Mouse (Mus musculus): ENCODE results near the gene Gm20509. TPM values are rescaled to one million over a fixed set of nuclear protein-coding genes. Genes with fewer than 3 reads are reported as not detected.

Gm20509 gene
- polyA plus RNA-seq (2011; ENCODE audit: insufficient read depth, insufficient read length, low read depth, missing spikeins) = not detected in 2 replicates

- Histone ChIP-seq H3K9me3 (replicated peaks; ENCODE audit: control insufficient read depth, insufficient read depth, low read length, poor library complexity, severe bottlenecking) (no peaks in the 10 kb centered on the region), H3K36me3 (ENCODE audit: control insufficient read depth, insufficient read depth, low read length, poor library complexity, severe bottlenecking) (no peaks in the 10 kb centered on the region), H3K27me3 (ENCODE audit: control insufficient read depth, insufficient read depth, low read length, poor library complexity, severe bottlenecking) (peaks cover 4% of the 10 kb centered on the region; the same call in 1 of the 2 replicates), H3K9ac (ENCODE audit: low read depth, poor library complexity, severe bottlenecking) (peak within 1 kb of the TSS; percentile 76), H3K4me3 (ENCODE audit: low read depth, low read length) (peak within 1 kb of the TSS; percentile 63), H3K27ac (ENCODE audit: insufficient read depth, low read length) (no peak within 1 kb of the TSS), H3K4me1 (ENCODE audit: control insufficient read depth, insufficient read depth, low read length) (peaks cover 5% of the 10 kb centered on the region)
- no peak for TF ChIP-seq CTCF (IDR thresholded peaks at IDR 0.05; ENCODE audit: low read depth, low read length)
- no peak for TF ChIP-seq POLR2A (IDR thresholded peaks at IDR 0.05; ENCODE audit: insufficient read depth, low read length)
- no peak for TF ChIP-seq EP300 (IDR thresholded peaks at IDR 0.05; ENCODE audit: insufficient read depth, low read depth, low read length)
Observed at GRCm38 (mm10) chr9:73102181-73102580, at the start of gene Gm20509. Gene Gm20509, plus strand, starts transcription at chr9:73102470.

- Histone ChIP-seq H3K9me3 (replicated peaks; ENCODE audit: control insufficient read depth, insufficient read depth, low read length, poor library complexity, severe bottlenecking) (no peaks in the 10 kb centered on the region), H3K9ac (ENCODE audit: low read depth, poor library complexity, severe bottlenecking) (peak overlapping the region; percentile 21; the same call in 1 of the 2 replicates), H3K27me3 (ENCODE audit: control insufficient read depth, insufficient read depth, low read length, poor library complexity, severe bottlenecking) (no peaks in the 10 kb centered on the region), H3K4me1 (ENCODE audit: control insufficient read depth, insufficient read depth, low read length) (peaks cover 4% of the 10 kb centered on the region), H3K4me3 (ENCODE audit: low read depth, low read length) (no peak overlapping the region), H3K27ac (ENCODE audit: insufficient read depth, low read length) (peak overlapping the region; percentile 73), H3K36me3 (ENCODE audit: control insufficient read depth, insufficient read depth, low read length, poor library complexity, severe bottlenecking) (no peaks in the 10 kb centered on the region)
- 0 out of 2 replicates have a peak, but pooled peaks have one; percentile 39 for TF ChIP-seq EP300 (IDR thresholded peaks at IDR 0.05; ENCODE audit: insufficient read depth, low read depth, low read length)
- TF ChIP-seq POLR2A (IDR thresholded peaks at IDR 0.05; ENCODE audit: insufficient read depth, low read length) = no peak
- no peak for TF ChIP-seq CTCF (IDR thresholded peaks at IDR 0.05; ENCODE audit: low read depth, low read length)
Observed at GRCm38 (mm10) chr9:73055441-73055911, 46.8 kb upstream of the Gm20509 start.

- Histone ChIP-seq H3K27ac (ENCODE audit: insufficient read depth, low read length) (no peak overlapping the region), H3K4me3 (ENCODE audit: low read depth, low read length) (no peak overlapping the region), H3K9ac (ENCODE audit: low read depth, poor library complexity, severe bottlenecking) (no peak overlapping the region), H3K36me3 (ENCODE audit: control insufficient read depth, insufficient read depth, low read length, poor library complexity, severe bottlenecking) (no peaks in the 10 kb centered on the region), H3K9me3 (replicated peaks; ENCODE audit: control insufficient read depth, insufficient read depth, low read length, poor library complexity, severe bottlenecking) (no peaks in the 10 kb centered on the region), H3K4me1 (ENCODE audit: control insufficient read depth, insufficient read depth, low read length) (peaks cover 6% of the 10 kb centered on the region), H3K27me3 (ENCODE audit: control insufficient read depth, insufficient read depth, low read length, poor library complexity, severe bottlenecking) (no peaks in the 10 kb centered on the region)
- TF ChIP-seq POLR2A (IDR thresholded peaks at IDR 0.05; ENCODE audit: insufficient read depth, low read length) (no peak), CTCF (IDR thresholded peaks at IDR 0.05; ENCODE audit: low read depth, low read length) (no peak), EP300 (IDR thresholded peaks at IDR 0.05; ENCODE audit: insufficient read depth, low read depth, low read length) (no peak)
Observed at GRCm38 (mm10) chr9:73059224-73059623, 43.0 kb upstream of the Gm20509 start.

GRCm38 (mm10) chr9:73063621-73064290 lies 38.5 kb upstream of the Gm20509 start:
- H3K9ac ChIP-seq (ENCODE audit: low read depth, poor library complexity, severe bottlenecking) = no peak overlapping the region
- no peak overlapping the region for H3K27ac ChIP-seq (ENCODE audit: insufficient read depth, low read length)
- no peaks in the 10 kb centered on the region for H3K9me3 ChIP-seq (replicated peaks; ENCODE audit: control insufficient read depth, insufficient read depth, low read length, poor library complexity, severe bottlenecking)
- no peaks in the 10 kb centered on the region for H3K27me3 ChIP-seq (ENCODE audit: control insufficient read depth, insufficient read depth, low read length, poor library complexity, severe bottlenecking)
- H3K4me1 ChIP-seq (ENCODE audit: control insufficient read depth, insufficient read depth, low read length) = peaks cover 10% of the 10 kb centered on the region
- H3K4me3 ChIP-seq (ENCODE audit: low read depth, low read length) = peak overlapping the region; percentile 4; the same call in 1 of the 2 replicates
- TF ChIP-seq EP300 (IDR thresholded peaks at IDR 0.05; ENCODE audit: insufficient read depth, low read depth, low read length) (no peak), POLR2A (IDR thresholded peaks at IDR 0.05; ENCODE audit: insufficient read depth, low read length) (peak; percentile 34)
- no peaks in the 10 kb centered on the region for H3K36me3 ChIP-seq (ENCODE audit: control insufficient read depth, insufficient read depth, low read length, poor library complexity, severe bottlenecking)

- Histone ChIP-seq H3K9ac (ENCODE audit: low read depth, poor library complexity, severe bottlenecking) (peak overlapping the region; percentile 39; the same call in 1 of the 2 replicates), H3K27ac (ENCODE audit: insufficient read depth, low read length) (peak overlapping the region; percentile 57), H3K4me1 (ENCODE audit: control insufficient read depth, insufficient read depth, low read length) (peaks cover 14% of the 10 kb centered on the region), H3K4me3 (ENCODE audit: low read depth, low read length) (0 out of 2 replicates have a peak overlapping the region, but pooled peaks have one; percentile 21), H3K36me3 (ENCODE audit: control insufficient read depth, insufficient read depth, low read length, poor library complexity, severe bottlenecking) (no peaks in the 10 kb centered on the region), H3K9me3 (replicated peaks; ENCODE audit: control insufficient read depth, insufficient read depth, low read length, poor library complexity, severe bottlenecking) (no peaks in the 10 kb centered on the region), H3K27me3 (ENCODE audit: control insufficient read depth, insufficient read depth, low read length, poor library complexity, severe bottlenecking) (no peaks in the 10 kb centered on the region)
- TF ChIP-seq EP300 (IDR thresholded peaks at IDR 0.05; ENCODE audit: insufficient read depth, low read depth, low read length) (no peak), POLR2A (IDR thresholded peaks at IDR 0.05; ENCODE audit: insufficient read depth, low read length) (peak; percentile 11)
Observed at GRCm38 (mm10) chr9:73067086-73067485, 35.2 kb upstream of the Gm20509 start.

- H3K4me3 ChIP-seq (ENCODE audit: low read depth, low read length) = 0 out of 2 replicates have a peak overlapping the region, but pooled peaks have one; percentile 4
- H3K27ac ChIP-seq (ENCODE audit: insufficient read depth, low read length) = peak overlapping the region; percentile 55
- TF ChIP-seq CTCF (IDR thresholded peaks at IDR 0.05; ENCODE audit: low read depth, low read length) = no peak
- TF ChIP-seq EP300 (IDR thresholded peaks at IDR 0.05; ENCODE audit: insufficient read depth, low read depth, low read length) = no peak
- no peak for TF ChIP-seq POLR2A (IDR thresholded peaks at IDR 0.05; ENCODE audit: insufficient read depth, low read length)
- H3K9ac ChIP-seq (ENCODE audit: low read depth, poor library complexity, severe bottlenecking) = peak overlapping the region; percentile 39
- H3K9me3 ChIP-seq (replicated peaks; ENCODE audit: control insufficient read depth, insufficient read depth, low read length, poor library complexity, severe bottlenecking) = no peaks in the 10 kb centered on the region
- no peaks in the 10 kb centered on the region for H3K27me3 ChIP-seq (ENCODE audit: control insufficient read depth, insufficient read depth, low read length, poor library complexity, severe bottlenecking)
- peaks cover 14% of the 10 kb centered on the region for H3K4me1 ChIP-seq (ENCODE audit: control insufficient read depth, insufficient read depth, low read length)
- no peaks in the 10 kb centered on the region for H3K36me3 ChIP-seq (ENCODE audit: control insufficient read depth, insufficient read depth, low read length, poor library complexity, severe bottlenecking)
Observed at GRCm38 (mm10) chr9:73068230-73068679, 34.0 kb upstream of the Gm20509 start.

Data from ES-Bruce4 (cell line).